Mouse (Mus musculus) layer of hippocampus, adult 2 months (tissue): Measurements from ENCODE around the gene Rgl3. TPM values are rescaled to one million over a fixed set of nuclear protein-coding genes. Genes with fewer than 3 reads are reported as not detected.

Source experiments
- DNase-seq, 2 experiments: peaks; one replicate each; pipeline ENCODE4 v3.0.0; 2022; ENCODE audit warnings: low spot score in 2 of 2
- H3K27ac ChIP-seq: fragments of 200-600 bp; 2 replicates; pipeline ENCODE4 v1.8.1; 2022
- H3K4me3 ChIP-seq: fragments of 200-600 bp; 2 replicates; pipeline ENCODE4 v1.8.1; 2022; ENCODE audit warnings: mild to moderate bottlenecking
- CTCF ChIP-seq: fragments of 200-600 bp; conservative IDR thresholded peaks from 2 replicates; pipeline ENCODE4 v1.8.1; 2022; ENCODE audit warnings: antibody characterized with exemption, mild to moderate bottlenecking, moderate library complexity
- total RNA-seq, 2 experiments: library from RNA; stranded (reverse); gene quantifications; 2 replicates each; pipeline ENCODE4 v1.2.3; 2021

Rgl3 gene
- total RNA-seq, 2 experiments from 2014 or later = 2.9 to 3.8 TPM

DNA sequence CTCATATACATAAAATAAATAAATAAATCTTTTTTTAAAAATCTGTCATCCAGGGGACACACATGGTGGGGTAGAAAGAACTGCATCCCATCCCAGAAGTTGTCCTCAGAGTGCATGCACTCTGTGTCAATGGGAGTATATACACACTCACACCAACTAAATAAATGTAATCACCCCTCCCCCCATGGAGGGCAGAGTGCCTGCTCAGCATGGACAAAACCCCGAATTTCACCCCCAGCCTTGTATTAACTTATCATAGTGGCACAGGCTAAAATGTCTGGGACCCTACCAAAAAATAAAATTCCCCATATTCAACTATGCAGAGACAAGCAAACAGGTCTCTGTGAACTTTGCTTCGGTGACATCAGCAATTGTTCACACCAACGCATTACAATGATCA, 34.6 kb downstream of the Rgl3 start:
- DNase-seq = no peak
- peak overlapping the region; percentile 64; the same call in 1 of the 2 replicates for H3K4me3 ChIP-seq
- no peak for TF ChIP-seq CTCF
- peak overlapping the region; percentile 99; the same call in 1 of the 2 replicates for H3K27ac ChIP-seq

DNA sequence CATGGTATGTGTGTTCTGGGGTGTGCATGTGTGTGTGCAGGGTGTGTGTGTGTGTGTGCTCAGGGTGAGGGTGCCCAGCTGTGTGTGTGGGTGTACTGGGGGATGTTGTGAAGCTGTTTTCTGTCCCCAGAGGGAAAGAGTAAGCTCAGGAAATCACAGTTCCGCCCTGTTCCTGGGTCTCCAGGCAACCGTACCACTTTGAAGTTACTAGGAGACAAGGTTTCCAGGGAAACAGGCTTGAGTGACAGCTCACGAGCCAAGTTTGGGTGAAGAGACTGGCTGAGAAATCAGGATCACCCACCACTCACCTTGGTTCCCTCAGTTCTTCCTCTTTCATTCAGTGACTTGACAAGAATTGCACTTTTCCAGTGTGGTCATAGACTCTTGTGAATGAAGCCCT, 35.6 kb downstream of the Rgl3 start:
- H3K27ac ChIP-seq = peak overlapping the region; percentile 99
- peak; percentile 59 to 82 for DNase-seq
- TF ChIP-seq CTCF = no peak
- no peak overlapping the region for H3K4me3 ChIP-seq

DNA sequence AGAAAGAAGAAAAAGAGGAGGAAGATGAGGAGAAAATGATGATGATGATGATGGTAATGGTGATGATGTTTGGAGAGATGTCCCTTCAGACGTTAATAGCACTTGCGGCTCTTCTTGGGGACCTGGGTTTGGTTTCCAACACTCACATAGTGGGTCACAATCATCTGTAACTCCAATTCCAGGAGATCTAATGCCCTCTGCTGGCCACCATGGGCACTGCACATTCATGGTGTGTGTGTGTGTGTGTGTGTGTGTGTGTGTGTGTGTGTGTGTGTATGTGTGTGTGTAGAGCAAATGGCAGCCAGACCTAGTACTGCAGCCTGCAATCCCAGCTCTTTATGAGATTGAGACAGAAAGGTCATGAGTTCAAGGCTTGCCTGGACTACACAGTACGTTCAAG, 37.3 kb downstream of the Rgl3 start:
- DNase-seq = no peak
- Histone ChIP-seq H3K4me3 (no peak overlapping the region), H3K27ac (peak overlapping the region; percentile 99; the same call in 1 of the 2 replicates)
- peak; percentile 37 for TF ChIP-seq CTCF

DNA sequence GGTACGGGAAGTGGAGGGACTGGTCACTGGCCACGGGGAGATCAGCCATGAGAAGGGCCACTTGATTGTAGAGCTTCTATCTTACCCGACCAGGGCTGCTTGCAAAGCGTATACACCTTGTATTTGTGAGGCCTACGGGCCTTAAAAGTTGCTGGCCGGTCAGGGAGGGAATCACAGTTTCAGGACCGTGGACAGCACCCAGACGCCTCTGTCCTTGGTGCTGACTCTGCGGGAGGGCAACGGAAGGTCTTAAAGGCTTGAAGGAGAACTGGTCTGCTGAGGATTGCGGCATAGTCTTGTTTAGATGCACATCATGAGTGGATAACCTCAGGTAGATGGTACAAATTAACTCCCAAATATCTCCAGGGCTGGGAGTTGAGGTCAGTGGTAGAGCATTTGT, 38.9 kb downstream of the Rgl3 start:
- no peak overlapping the region for H3K27ac ChIP-seq
- no peak for DNase-seq
- H3K4me3 ChIP-seq = no peak overlapping the region
- TF ChIP-seq CTCF = no peak

DNA sequence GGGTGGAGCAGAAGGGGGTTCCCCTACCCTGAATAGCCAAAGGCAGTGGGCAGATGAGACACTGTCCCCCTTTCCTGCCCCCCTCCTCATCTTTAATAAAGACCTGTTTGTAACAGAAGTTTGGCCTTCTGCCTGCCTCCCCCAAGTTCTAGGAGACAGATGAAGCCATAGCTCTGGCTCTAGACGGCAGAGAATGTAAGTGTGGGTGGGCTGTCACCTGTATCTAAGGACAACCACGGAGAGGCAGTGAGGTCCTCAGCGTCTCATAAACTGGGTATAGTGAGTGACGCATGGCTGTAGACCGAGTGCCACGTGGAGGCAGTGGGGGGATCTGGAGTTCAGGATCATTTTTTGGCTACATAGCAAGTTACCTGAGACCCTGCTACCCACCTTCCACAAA, 40.5 kb downstream of the Rgl3 start:
- DNase-seq = peak; percentile 46 to 55
- Histone ChIP-seq H3K4me3 (no peak overlapping the region), H3K27ac (peak overlapping the region; percentile 69)
- no peak for TF ChIP-seq CTCF

DNA sequence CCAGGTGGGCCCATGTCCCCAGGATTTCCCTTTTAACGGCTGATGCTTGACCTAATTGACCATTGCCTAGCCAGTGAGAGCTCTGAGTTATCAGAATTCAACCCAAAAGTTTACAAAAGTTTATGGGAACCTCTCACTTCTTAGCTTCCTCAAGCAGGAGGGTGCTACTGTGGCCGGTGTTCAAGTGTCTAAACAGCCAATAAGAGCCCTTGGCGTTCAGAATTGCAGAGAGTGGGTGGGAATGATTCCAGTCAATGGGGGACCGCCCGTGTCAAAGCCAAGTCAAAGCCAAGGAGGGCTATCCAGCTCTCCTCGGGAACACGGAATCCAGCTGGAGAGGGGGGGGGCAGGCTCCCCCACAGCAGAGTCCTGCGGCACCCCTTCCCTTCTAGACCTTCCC, 41.1 kb downstream of the Rgl3 start:
- DNase-seq = no peak
- Histone ChIP-seq H3K4me3 (no peak overlapping the region), H3K27ac (peak overlapping the region; percentile 69; the same call in 1 of the 2 replicates)
- TF ChIP-seq CTCF = no peak

DNA sequence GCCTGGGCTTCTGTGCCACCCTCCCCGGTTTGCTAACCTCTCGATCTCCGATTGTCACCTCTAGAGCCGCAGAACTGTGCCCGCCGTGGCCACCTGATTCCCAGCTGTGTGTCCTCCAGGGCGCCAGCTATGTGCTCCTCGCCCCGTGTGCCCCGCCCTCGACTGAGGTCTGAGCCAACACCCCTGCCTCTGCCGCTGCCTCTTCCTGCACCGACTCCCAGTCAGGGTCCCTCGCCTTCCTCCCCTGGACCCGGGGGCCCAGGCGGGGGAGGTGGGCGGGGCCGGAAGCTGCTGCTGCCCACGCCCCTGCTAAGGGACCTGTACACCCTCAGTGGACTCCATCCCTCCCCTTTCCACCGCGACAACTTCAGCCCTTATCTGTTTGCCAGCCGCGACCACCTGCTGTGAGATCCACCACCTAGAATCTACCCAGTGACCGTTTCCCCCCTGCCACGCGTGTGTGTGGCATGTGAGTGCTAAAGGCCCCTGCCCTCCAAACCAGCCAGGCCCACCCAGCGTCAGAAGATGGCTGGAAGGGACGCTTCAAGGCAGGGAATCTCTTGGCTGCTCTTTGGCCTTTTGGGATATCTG, 41.6 kb downstream of the Rgl3 start:
- no peak for DNase-seq
- 0 out of 2 replicates have a peak overlapping the region, but pooled peaks have one; percentile 69 for H3K27ac ChIP-seq
- TF ChIP-seq CTCF = no peak
- no peak overlapping the region for H3K4me3 ChIP-seq

DNA sequence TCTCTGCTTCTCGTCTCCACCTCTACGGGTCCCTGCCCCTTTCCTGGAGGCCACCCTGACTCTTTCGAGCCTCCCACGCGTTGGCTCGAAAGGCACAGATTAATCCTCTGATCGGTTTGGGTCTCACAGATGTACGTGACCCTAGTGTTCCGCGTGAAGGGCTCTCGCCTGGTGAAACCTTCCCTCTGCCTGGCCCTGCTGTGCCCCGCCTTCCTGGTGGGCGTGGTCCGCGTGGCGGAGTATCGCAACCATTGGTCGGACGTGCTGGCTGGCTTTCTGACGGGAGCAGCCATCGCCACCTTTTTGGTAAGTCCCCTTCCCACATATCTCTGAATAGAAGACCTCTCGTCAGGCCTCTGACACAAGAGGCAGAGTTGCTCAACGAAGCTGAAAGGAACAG, 45.0 kb downstream of the Rgl3 start:
- no peak for TF ChIP-seq CTCF
- H3K4me3 ChIP-seq = no peak overlapping the region
- H3K27ac ChIP-seq = no peak overlapping the region
- DNase-seq = no peak

DNA sequence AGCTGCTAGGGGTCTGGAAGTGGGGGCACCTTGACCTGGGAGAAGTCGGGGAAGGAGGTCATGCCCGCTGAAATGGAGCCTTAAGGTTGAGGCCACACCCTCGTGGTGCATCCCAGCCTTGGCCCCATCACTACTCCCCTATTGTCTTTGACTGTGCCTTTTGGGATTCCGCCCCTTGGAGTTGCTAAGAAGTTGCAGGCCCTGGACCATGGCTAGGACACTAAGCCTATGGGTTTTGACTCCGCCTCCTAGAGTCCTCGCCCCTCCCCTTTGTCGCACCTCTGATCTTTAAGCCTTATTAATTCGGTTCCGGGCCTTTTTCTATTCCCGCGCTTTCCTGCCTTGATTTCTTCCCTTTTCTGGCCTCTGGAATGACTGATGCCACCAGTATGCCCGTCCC, 45.6 kb downstream of the Rgl3 start:
- no peak for TF ChIP-seq CTCF
- H3K4me3 ChIP-seq = no peak overlapping the region
- DNase-seq = no peak
- H3K27ac ChIP-seq = no peak overlapping the region

DNA sequence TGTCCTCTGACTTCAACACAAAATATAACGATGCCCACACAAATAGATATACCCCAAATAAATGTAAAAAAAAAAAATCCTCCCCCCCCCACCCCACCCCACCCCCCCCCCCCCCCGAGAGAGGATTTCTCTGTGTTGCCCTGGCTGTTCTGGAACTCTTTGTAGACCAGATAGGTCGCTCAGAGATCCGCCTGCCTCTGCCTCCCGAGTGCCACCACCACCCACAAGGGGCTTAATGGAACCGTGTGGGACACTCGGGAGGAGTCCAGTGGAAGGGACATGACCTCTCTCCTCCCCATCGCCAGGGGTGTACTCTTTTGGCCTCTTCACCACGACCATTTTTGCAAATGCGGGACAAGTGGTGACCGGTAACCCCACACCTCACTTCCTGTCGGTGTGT, 46.2 kb downstream of the Rgl3 start:
- Histone ChIP-seq H3K27ac (no peak overlapping the region), H3K4me3 (no peak overlapping the region)
- no peak for TF ChIP-seq CTCF
- DNase-seq = no peak

DNA sequence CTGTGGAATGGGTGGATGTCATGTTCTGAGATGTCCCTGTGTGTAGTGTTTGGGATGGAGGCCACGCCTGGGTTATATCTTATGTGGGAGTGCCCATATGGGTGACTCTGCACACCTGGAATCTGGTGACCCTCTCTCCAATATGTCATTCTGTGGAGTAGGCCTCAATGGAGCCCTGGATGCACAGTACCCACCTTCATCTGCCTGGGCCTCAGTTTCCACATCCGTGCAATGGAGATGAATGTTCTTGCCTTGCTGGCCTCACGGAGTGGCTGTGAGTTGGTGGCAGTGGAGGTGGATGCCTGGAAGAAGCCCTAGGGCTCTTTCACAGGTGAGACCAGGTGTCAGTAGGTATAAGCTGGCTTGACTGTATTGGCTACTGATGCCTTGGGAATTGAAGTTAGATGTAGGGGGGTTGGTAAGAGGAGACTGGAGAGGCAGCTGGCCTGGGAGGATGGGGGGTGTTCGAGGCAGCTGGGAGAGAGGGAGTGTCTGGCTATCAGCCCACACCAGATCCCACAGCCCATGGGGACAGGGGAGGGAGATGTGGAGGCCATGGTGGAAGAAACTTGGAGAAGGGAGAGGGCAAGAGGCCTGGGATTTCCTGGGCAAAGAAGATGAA, 50.9 kb downstream of the Rgl3 start:
- no peak for TF ChIP-seq CTCF
- Histone ChIP-seq H3K4me3 (peak overlapping the region; percentile 86), H3K27ac (peak overlapping the region; percentile 80)
- DNase-seq = no peak

DNA sequence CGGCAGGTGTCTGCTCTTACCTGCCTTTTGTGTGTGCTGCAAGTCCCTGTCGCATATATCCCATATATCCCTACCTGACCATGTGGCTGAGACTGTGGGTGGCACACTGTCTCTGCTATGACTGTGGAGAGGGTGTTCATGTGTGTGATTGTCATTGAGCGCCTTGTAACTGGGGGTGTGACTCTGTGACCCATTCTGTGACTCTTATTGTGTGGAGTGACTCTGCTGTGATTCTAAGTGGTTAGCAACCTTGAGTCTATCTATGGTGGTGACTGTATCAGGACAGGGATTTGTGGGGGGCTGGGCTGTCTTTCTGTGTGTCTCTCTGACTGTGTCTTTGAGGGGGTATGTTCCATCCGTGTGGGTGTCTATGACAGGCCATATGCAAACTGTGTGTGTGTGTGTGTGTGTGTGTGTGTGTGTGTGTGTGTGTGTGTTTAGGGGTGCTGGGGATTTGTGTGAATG, 51.5 kb downstream of the Rgl3 start:
- peak overlapping the region; percentile 74 for H3K27ac ChIP-seq
- DNase-seq = peak; percentile 64 to 69
- H3K4me3 ChIP-seq = peak overlapping the region; percentile 86
- TF ChIP-seq CTCF = no peak

DNA sequence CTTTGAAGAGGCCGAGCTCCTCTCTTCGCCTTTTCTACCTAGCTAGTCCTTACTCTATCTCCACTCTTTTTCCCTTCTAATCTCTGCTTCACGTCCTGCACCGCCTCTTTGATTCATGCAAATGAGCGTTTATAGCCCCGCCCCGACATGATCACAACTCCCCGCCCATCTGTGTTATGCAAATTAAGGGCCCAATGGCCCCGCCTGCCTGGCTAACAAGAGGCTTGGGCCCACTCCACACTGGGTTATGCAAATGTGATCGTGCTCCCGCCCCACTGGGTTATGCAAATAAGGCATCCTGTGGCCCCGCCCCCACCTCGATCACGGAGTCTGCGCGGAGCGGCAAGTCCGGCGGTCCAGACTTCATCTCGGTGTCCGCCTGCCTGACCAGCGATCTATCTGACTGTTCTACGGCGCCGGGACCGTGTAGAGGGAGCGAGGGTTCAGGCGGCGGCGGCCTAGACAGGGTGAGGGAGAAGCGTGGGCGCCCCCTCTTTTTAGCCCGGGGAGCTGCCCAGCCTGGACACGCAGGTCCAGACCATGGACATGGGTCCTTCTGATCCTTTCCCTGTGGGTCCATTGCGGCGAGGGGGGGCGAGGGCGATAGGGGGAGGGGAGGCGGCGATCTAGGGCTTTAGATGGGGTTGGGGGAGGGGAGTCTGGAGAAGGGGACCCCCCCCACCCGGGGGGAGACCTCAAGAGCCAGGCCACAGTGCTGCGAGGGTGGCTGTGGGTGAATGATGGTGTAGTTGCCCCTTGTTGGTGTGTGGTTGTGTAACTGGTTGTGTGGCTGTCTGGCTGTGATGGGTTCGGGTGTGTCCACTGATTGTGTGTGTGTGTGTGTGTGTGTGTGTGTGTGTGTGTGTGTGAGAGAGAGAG, 52.3 kb downstream of the Rgl3 start, which contains the start of gene Plppr2:
Gene Plppr2, plus strand, starts transcription at position 342 of the 879 bp plus-strand sequence.
- peak; percentile 97 to 98 for DNase-seq
- Histone ChIP-seq H3K27ac (peak within 1 kb of the TSS; percentile 97), H3K4me3 (peak within 1 kb of the TSS; percentile 86)
- no peak for TF ChIP-seq CTCF
